Mouse (Mus musculus): Measurements from ENCODE around the gene Kat2b. TPM values are rescaled to one million over a fixed set of nuclear protein-coding genes. Genes with fewer than 3 reads are reported as not detected.
"Not testable (repeated sequence)": the region's sequence is repeated elsewhere in the genome, so short reads cannot be mapped to it uniquely, and the experiment has no call there.

Kat2b gene
- polyA plus RNA-seq, 1 experiment from 2014 or later = 8.6 TPM

DNA sequence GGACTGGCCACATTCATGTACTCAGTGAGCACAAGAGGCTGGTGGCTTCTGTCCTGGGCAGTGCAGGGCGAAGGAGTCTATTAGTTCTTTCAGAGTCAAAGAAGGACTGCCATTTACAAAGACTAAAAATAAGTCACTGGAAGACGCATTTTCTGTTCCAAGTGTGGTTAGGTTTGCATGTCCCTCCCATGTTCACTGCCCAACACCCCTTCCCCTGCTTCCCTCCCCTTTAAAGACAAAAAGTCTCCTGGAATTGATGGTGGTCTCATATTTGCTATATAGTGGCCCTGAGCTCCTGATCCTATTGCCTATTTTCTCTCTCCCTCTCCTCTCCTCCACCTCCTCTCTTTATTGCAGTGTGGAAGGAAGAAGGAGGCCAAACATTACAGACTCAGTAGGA, 89.3 kb downstream of the Kat2b start:
- Histone ChIP-seq H3K4me2 (replicated peaks) (no peak overlapping the region), H3K9me3 (no peaks in the 10 kb centered on the region), H3K4me1 (peaks cover 5% of the 10 kb centered on the region; the same call in 1 of the 2 replicates), H3K4me3 (no peak overlapping the region), H3K36me3 (peaks cover 38% of the 10 kb centered on the region), H3K27ac (replicated peaks) (no peak overlapping the region), H3K9ac (replicated peaks) (no peak overlapping the region), H3K27me3 (no peaks in the 10 kb centered on the region)
- 86% methylated on average over 2 of the region's 2 CpGs for WGBS
- ATAC-seq (ENCODE audit: low FRiP score, low read depth) = no peak

DNA sequence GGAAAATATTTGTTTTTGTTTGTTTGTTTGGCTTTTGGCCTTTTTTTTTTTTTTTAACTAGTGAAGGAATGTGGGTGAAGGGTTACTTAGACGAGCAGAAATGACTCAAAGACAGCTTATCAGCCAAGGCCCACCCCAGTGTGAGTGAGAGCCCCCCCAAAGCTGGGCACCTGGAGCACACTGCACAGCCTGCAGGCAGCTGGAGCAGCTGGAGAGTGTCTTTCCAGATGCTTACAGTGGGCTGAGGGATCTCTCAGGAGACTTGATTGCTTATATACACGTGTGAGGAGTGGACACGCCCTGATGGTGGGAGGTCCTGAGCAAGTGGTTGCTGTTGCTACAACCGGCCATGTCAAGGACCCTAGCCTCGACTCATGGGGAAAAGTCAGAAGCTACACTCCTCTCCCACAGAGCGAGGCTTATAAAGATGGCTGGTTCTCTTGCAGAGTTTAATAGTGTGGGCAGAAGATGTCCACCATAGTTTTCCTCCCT, 89.8 kb downstream of the Kat2b start:
- H3K9me3 ChIP-seq = no peaks in the 10 kb centered on the region
- no peak overlapping the region for H3K4me3 ChIP-seq
- H3K27me3 ChIP-seq = no peaks in the 10 kb centered on the region
- peaks cover 38% of the 10 kb centered on the region for H3K36me3 ChIP-seq
- 66% methylated on average over 6 of the region's 6 CpGs for WGBS
- no peak overlapping the region for H3K4me2 ChIP-seq (replicated peaks)
- ATAC-seq (ENCODE audit: low FRiP score, low read depth) = no peak
- H3K27ac ChIP-seq (replicated peaks) = no peak overlapping the region
- H3K4me1 ChIP-seq = peaks cover 5% of the 10 kb centered on the region; the same call in 1 of the 2 replicates
- H3K9ac ChIP-seq (replicated peaks) = no peak overlapping the region

DNA sequence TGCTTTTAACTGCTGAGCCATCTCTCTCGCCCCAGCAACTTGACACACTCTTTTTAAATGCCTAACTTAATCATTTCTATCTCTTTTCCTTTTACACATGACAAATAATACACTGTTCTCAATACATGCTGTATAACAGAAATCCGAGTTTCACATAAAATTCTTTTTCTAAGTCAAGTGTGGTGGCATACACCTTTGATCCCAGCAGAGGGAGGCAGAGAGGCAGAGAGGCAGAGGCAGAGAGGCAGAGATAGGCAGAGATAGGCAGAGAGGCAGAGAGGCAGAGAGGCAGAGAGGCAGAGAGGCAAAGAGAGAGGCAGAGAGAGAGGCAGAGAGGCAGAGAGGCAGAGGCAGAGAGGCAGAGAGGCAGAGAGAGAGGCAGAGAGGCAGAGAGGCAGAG, 90.7 kb downstream of the Kat2b start:
- not testable (repeated sequence) for H3K4me3 ChIP-seq; H3K9ac ChIP-seq (replicated peaks); H3K27me3 ChIP-seq; ATAC-seq (ENCODE audit: low FRiP score, low read depth); H3K4me2 ChIP-seq (replicated peaks); H3K9me3 ChIP-seq; H3K27ac ChIP-seq (replicated peaks); H3K4me1 ChIP-seq
- WGBS = 75% methylated on average over 2 of the region's 2 CpGs
- H3K36me3 ChIP-seq = peaks cover 38% of the 10 kb centered on the region

DNA sequence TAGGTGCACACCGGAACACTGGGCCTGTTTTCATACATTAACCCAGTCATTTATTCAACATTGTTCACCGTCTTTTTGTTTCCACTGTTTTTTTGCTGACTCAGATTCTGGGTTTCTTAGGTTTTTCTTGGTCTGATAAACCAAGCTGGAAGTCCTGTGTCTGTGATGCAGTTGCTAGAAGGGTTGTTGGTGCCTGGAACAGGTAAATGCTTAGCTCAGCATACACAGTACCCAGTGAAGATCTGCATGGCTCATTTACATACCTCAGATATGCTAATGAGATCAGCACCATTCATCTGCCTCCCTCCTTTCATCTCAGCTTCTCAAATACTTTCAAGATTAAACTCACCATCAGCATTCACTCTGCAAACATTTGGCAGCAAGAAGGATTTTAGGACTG, 92.0 kb downstream of the Kat2b start:
- H3K4me2 ChIP-seq (replicated peaks) = no peak overlapping the region
- ATAC-seq (ENCODE audit: low FRiP score, low read depth) = 0 out of 2 replicates have a peak, but pooled peaks have one; percentile 42

DNA sequence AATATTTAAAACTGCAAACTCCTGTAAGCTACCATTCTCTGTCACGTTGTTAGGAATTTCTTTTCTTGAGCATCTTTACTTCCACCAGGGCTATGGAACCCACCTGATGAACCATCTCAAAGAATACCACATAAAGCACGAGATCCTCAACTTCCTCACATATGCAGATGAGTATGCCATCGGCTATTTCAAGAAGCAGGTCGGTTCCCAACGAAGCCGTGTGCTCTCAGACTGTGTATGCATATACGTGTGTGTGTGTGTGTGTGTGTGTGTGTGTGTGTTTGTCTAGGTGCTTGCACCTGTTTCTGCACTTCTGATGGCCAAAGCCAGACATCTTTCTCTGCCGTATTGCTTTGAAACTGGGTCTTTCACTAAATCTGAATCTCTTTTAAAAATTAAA, 92.6 kb downstream of the Kat2b start:
- Histone ChIP-seq H3K4me3 (no peak overlapping the region), H3K4me1 (peaks cover 5% of the 10 kb centered on the region; the same call in 1 of the 2 replicates), H3K9ac (replicated peaks) (no peak overlapping the region), H3K27ac (replicated peaks) (no peak overlapping the region), H3K36me3 (peaks cover 26% of the 10 kb centered on the region), H3K27me3 (no peaks in the 10 kb centered on the region), H3K9me3 (no peaks in the 10 kb centered on the region), H3K4me2 (replicated peaks) (no peak overlapping the region)
- WGBS = 85% methylated on average over 8 of the region's 8 CpGs
- ATAC-seq (ENCODE audit: low FRiP score, low read depth) = no peak

More for the DNA sequence above, 92.0 kb downstream of the Kat2b start:
- 78% methylated on average over 2 of the region's 2 CpGs for whole genome bisulfite sequencing
- Histone ChIP-seq H3K36me3 (peaks cover 31% of the 10 kb centered on the region), H3K4me3 (no peak overlapping the region), H3K9me3 (no peaks in the 10 kb centered on the region), H3K27me3 (no peaks in the 10 kb centered on the region), H3K4me1 (peaks cover 5% of the 10 kb centered on the region; the same call in 1 of the 2 replicates), H3K9ac (replicated peaks) (no peak overlapping the region), H3K27ac (replicated peaks) (no peak overlapping the region)

DNA sequence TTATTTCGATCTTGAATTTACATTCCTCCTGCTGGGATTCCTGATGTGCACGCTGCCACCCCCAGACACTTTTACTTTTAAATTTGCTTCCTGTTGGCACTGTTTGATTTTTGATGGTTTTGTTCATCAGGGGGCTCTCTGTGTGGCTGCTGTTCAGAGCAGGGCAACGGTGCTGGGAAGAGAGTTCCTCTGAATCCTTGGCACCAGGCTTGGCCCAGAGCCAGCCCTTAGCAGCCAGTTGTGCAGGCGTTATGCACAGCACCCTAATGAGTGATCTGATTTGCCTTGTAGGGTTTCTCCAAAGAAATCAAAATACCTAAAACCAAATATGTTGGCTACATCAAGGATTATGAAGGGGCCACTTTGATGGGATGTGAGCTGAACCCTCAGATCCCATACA, 93.1 kb downstream of the Kat2b start:
- Histone ChIP-seq H3K36me3 (peaks cover 21% of the 10 kb centered on the region), H3K27me3 (no peaks in the 10 kb centered on the region), H3K9me3 (no peaks in the 10 kb centered on the region), H3K4me3 (no peak overlapping the region), H3K9ac (replicated peaks) (no peak overlapping the region), H3K4me2 (replicated peaks) (no peak overlapping the region), H3K4me1 (peaks cover 5% of the 10 kb centered on the region; the same call in 1 of the 2 replicates), H3K27ac (replicated peaks) (0 out of 2 replicates have a peak overlapping the region, but pooled peaks have one; percentile 6)
- 69% methylated on average over 4 of the region's 4 CpGs for WGBS
- no peak for ATAC-seq (ENCODE audit: low FRiP score, low read depth)

DNA sequence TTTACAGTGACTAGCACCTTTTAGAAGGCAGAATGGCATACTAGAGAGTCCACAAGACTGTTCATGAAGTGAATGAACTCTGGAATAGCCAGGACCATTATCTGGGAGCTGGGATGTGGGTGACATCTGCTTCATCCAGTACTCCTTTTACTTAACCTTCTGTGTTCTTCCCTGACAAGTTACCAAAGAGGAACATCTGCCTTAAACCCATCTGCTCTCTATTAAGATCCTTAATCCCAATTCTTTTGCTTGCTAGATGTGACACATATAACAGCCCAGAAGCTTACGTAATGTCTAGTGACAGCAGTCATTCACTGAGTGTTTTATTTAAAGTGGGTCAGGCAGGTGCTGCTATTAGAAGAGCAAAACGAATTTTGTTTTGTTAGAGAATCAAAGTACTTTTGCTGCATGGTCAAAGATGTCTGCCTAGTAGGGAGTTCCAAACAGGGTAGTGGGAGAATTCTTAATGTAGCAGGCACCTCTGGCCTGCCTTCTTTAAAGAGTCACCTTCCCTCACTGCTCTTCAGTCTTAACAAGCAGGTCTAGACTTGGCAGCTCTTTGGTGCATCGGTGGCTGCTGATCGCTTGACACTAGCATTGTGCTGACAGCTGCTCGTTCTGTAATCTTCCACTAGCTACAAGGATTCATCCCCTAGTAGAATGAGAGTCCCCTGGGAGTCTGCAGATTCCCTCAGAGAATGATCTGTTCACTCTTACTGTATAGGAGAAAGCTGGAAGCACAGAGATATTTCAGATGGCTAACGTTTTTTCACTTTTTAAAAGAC, 94.6 kb downstream of the Kat2b start:
- Histone ChIP-seq H3K4me2 (replicated peaks) (no peak overlapping the region), H3K27ac (replicated peaks) (no peak overlapping the region), H3K36me3 (peaks cover 21% of the 10 kb centered on the region), H3K4me3 (no peak overlapping the region), H3K9ac (replicated peaks) (no peak overlapping the region), H3K4me1 (peaks cover 5% of the 10 kb centered on the region; the same call in 1 of the 2 replicates), H3K9me3 (no peaks in the 10 kb centered on the region), H3K27me3 (no peaks in the 10 kb centered on the region)
- WGBS = 73% methylated on average over 6 of the region's 6 CpGs
- no peak for ATAC-seq (ENCODE audit: low FRiP score, low read depth)

DNA sequence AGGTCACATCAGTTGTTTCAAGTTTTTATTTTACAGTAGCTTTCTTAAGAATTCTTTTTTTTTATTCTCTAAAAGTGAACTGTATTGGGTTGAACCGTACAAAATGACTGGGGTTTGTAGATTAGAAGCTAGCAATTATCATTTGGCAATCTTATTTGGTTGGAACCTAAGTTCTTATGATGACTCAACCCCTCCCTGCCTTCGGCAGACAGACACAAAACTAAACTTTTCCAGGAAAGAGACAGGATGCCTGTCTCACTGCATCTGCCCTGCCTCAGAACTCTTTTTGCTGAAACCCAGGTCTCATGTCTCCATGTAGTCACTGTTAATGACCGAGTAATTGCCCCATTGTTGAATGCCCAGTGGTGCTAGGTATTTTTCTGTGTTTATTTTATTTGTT, 97.6 kb downstream of the Kat2b start:
- Histone ChIP-seq H3K4me1 (0 out of 2 replicates have a peak, but pooled peaks cover under 1% of the 10 kb centered on the region), H3K4me2 (replicated peaks) (no peak overlapping the region), H3K4me3 (no peak overlapping the region), H3K9ac (replicated peaks) (no peak overlapping the region), H3K36me3 (peaks cover 41% of the 10 kb centered on the region), H3K27ac (replicated peaks) (no peak overlapping the region), H3K27me3 (no peaks in the 10 kb centered on the region), H3K9me3 (no peaks in the 10 kb centered on the region)
- WGBS = 91% methylated on average over 3 of the region's 3 CpGs
- no peak for ATAC-seq (ENCODE audit: low FRiP score, low read depth)

GRCm38 (mm10) chr17:53664703-53665382, 98.2 kb downstream of the Kat2b start:
- Histone ChIP-seq H3K4me1 (no peaks in the 10 kb centered on the region), H3K27ac (replicated peaks) (no peak overlapping the region), H3K27me3 (no peaks in the 10 kb centered on the region), H3K9me3 (no peaks in the 10 kb centered on the region), H3K36me3 (peaks cover 46% of the 10 kb centered on the region), H3K4me2 (replicated peaks) (no peak overlapping the region), H3K9ac (replicated peaks) (no peak overlapping the region), H3K4me3 (no peak overlapping the region)
- ATAC-seq (ENCODE audit: low FRiP score, low read depth) = no peak
- WGBS = 76% methylated on average over 2 of the region's 2 CpGs

DNA sequence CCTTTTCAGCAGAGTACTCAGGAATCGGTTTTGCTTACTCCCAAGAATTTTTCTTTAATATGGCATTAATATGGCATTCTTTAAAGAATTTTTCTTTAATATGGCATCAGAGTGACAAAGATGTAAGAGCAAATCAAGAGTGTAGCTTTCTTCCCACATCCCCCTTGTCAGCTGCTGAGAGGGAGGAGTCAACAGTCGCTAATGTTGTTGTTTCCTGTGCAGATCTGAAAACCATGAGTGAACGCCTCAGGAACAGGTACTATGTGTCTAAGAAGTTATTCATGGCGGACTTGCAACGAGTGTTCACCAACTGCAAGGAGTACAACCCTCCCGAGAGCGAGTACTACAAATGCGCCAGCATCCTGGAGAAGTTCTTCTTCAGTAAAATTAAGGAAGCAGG, 103.8 kb downstream of the Kat2b start:
- no peak for ATAC-seq (ENCODE audit: low FRiP score, low read depth)
- Histone ChIP-seq H3K9me3 (no peaks in the 10 kb centered on the region), H3K27me3 (no peaks in the 10 kb centered on the region), H3K9ac (replicated peaks) (no peak overlapping the region), H3K4me3 (no peak overlapping the region), H3K27ac (replicated peaks) (no peak overlapping the region), H3K4me1 (no peaks in the 10 kb centered on the region), H3K36me3 (peaks cover 58% of the 10 kb centered on the region; the same call in 1 of the 2 replicates), H3K4me2 (replicated peaks) (no peak overlapping the region)
- 91% methylated on average over 8 of the region's 8 CpGs for WGBS

DNA sequence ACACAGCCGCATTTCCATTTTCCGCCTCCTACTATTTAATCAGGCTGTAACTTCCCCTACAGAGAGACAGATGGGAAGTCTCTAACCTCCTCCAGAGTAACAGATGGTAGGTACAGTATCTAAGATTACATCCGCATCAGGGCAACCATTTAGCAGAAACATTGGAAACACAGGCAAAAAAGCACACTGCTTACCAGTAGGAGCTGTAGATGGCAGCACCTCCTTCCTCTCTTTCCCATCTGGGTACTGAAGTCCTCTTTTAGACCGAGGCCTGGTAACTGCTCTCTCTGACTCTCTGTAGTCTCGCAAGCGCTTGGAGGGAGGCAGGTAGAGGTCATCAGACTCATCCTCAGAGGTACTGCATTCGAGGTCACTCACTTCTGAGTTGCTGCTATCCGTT, 112.1 kb downstream of the Kat2b start:
- H3K4me2 ChIP-seq (replicated peaks) = no peak overlapping the region
- H3K4me1 ChIP-seq = no peaks in the 10 kb centered on the region
- no peak overlapping the region for H3K4me3 ChIP-seq
- no peak overlapping the region for H3K9ac ChIP-seq (replicated peaks)
- ATAC-seq (ENCODE audit: low FRiP score, low read depth) = peak; percentile 68
- no peak overlapping the region for H3K27ac ChIP-seq (replicated peaks)
- H3K36me3 ChIP-seq = peaks cover 50% of the 10 kb centered on the region
- H3K9me3 ChIP-seq = no peaks in the 10 kb centered on the region
- no peaks in the 10 kb centered on the region for H3K27me3 ChIP-seq
- WGBS = 86% methylated on average over 8 of the region's 8 CpGs

- H3K9ac ChIP-seq (replicated peaks) = peak overlapping the region; percentile 56
- peaks cover 12% of the 10 kb centered on the region; the same call in 1 of the 2 replicates for H3K4me1 ChIP-seq
- H3K27ac ChIP-seq (replicated peaks) = no peak overlapping the region
- peaks cover 17% of the 10 kb centered on the region for H3K36me3 ChIP-seq
- H3K4me3 ChIP-seq = peak overlapping the region; percentile 63
- no peaks in the 10 kb centered on the region for H3K9me3 ChIP-seq
- H3K27me3 ChIP-seq = no peaks in the 10 kb centered on the region
- WGBS = 28% methylated on average over 1 of the region's 1 CpGs
- no peak for ATAC-seq (ENCODE audit: low FRiP score, low read depth)
- H3K4me2 ChIP-seq (replicated peaks) = peak overlapping the region; percentile 59
Measured at GRCm38 (mm10) chr17:53688321-53688720, 121.7 kb downstream of the Kat2b start.

Measured in midbrain, embryonic 12.5 days (tissue).